Mouse (Mus musculus) liver, postnatal 0 days (tissue): ENCODE measurements around the gene Bri3bp.

Source experiments
- CTCF ChIP-seq: sonication (generic); IDR thresholded peaks from 2 replicates; pipeline ENCODE4 v1.5.1; 2016; ENCODE audit warnings: antibody characterized with exemption, low read depth
- EP300 ChIP-seq: IDR thresholded peaks from 2 replicates; pipeline ENCODE4 v1.6.1; 2016; ENCODE audit warnings: antibody characterized with exemption, low read depth, mild to moderate bottlenecking

DNA sequence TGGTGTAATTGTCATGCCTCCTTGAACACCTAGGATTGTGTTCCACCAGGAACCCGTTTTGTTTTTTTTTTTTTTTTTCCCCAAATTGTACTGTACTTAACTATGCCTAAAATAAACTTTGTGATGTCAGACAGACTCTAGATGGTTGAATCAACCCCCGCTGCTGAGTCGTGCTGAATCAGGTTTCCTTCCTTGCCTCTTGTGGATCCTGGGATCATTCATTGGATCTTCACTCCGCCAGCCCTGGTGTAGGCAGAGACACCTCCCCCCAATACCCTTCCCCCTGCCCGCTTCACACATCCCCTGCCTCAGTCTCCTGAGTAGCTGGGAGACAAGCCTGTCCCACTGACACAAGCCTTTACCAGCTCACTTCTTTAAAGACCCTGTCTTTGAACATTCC is 7.9 kb downstream of the Bri3bp start:
- TF ChIP-seq EP300: no peak
- TF ChIP-seq CTCF: no peak
